8 mouse cellular contexts compared by ENCODE assay signal in genomic region chr11:94321931-94322400, GRCm38 (mm10). TPM values are rescaled to one million over a fixed set of nuclear protein-coding genes. Genes with fewer than 3 reads are reported as not detected.
DNase-seq lines count a peak whose midpoint lies in the region; TF ChIP-seq lines count a peak whose summit lies in the region.

TSS of gene Luc7l3 (minus strand) at chr11:94321988.

- H3K27me3 ChIP-seq in megakaryocyte, embryonic 14.5 days (replicated peaks), result no peaks in the 10 kb centered on the region

- peak within 1 kb of the TSS; percentile 88 for H3K4me3 ChIP-seq in cortical plate, adult 2 months (ENCODE audit: insufficient read depth, low read length)
- H3K4me3 ChIP-seq in megakaryocyte, embryonic 14.5 days (replicated peaks), result peak within 1 kb of the TSS; percentile 92

- H3K36me3 ChIP-seq in megakaryocyte, embryonic 14.5 days (replicated peaks; ENCODE audit: low read length), result peaks cover 14% of the 10 kb centered on the region

- no peak for TF ChIP-seq CTCF in cortical plate, adult 2 months (IDR thresholded peaks at IDR 0.05; ENCODE audit: extremely low read depth, insufficient read depth, low read length)

- peaks cover 5% of the 10 kb centered on the region for H3K4me1 ChIP-seq in cortical plate, adult 2 months (ENCODE audit: control insufficient read depth, insufficient read depth, low read length)
- H3K4me1 ChIP-seq in megakaryocyte, embryonic 14.5 days, result peaks cover 45% of the 10 kb centered on the region

- H3K9me3 ChIP-seq in megakaryocyte, embryonic 14.5 days, result no peaks in the 10 kb centered on the region

- TF ChIP-seq POLR2A in cortical plate, adult 2 months (IDR thresholded peaks at IDR 0.05; ENCODE audit: extremely low read depth, insufficient read depth, low read length), result peak; percentile 73

- H3K27ac ChIP-seq in cortical plate, adult 2 months (ENCODE audit: insufficient read depth, low read length), result peak within 1 kb of the TSS; percentile 98

- peak; percentile 91 for DNase-seq in adipocyte (ENCODE audit: low spot score)
- peak; percentile 97 for DNase-seq in gastrocnemius, postnatal 10 days
- peak; percentile 97 for DNase-seq in induced T-regulatory cell, adult 2 months (ENCODE audit: low read depth)
- DNase-seq in left cerebral cortex, adult 9 months (ENCODE audit: low spot score in 2 of 2), result peak; percentile 79 to 94
- DNase-seq in right cerebral cortex, adult 2 months (ENCODE audit: low spot score in 2 of 2), result peak; percentile 95 to 96
- DNase-seq in urinary bladder, postnatal 10 days (ENCODE audit: low spot score), result peak; percentile 84

RNA-seq across cellular contexts. Expression of gene Luc7l3, which starts in this region (rescaled TPM):
- 138 and 160 TPM in 2 replicates for polyA plus RNA-seq in cortical plate, adult 2 months (2012; rRNA removed)
- total RNA-seq in gastrocnemius, postnatal 10 days (2021), result 10 to 100 TPM; 31.8 to 55.4 TPM
- 2.8 and 22.3 TPM in 2 replicates for polyA plus RNA-seq in megakaryocyte, embryonic 14.5 days (2012; ENCODE audit: insufficient read depth, low replicate concordance)

Comparison
In these comparisons a context has a peak if more than half of its experiments do, and no peak if none do; other contexts are left out.
1. Peak in every context shown above with its lines: DNase-seq, H3K4me3 ChIP-seq and H3K27ac ChIP-seq.